Mouse (Mus musculus) neural tube, embryonic 10.5 days (tissue): ENCODE results near the gene Sfi1.
"Not testable (repeated sequence)": the region's sequence is repeated elsewhere in the genome, so short reads cannot be mapped to it uniquely, and the experiment has no call there.

ENCODE experiments used
- DNase-seq: peaks from one replicate; pipeline ENCODE4 v3.0.0-alpha.2; 2017; ENCODE audit warnings: low spot score; ENCODE audit errors: extremely low spot score

The Sfi1 gene

DNA sequence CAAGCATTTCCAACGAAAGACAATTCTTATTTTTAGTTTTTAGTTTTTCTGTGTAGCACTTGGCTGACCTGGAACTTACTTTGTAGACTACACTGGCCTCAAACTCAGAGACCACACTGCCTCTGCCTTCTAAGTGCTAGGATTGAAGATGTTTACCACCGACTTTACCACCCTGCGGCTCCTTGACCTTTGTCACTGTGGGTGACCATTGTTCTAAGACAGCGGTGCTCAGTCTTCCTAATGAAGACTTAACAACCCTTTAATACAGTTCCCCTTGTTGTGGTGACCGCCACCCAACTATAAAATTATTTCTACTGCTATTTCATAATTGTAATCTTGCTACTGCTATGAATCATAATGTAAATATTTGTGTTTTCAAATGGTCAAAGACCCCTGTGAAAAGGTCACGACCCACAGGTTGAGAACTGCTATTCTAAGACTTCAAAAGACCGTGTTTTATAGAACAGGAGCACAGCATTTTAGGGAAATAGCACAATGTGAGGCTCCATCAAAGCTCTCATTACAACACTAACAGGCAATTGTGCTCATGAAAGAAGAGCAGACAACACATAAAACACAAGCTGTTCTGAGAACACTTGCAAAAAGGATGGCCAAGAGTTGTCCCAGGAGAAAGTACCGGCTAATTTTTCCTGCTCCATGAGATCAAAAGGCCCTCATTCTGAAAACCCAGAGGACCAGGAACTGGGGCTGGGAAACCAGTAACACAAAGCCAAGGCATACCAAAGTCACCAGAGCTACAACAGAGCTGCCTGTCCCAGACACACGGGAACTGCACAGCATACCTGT, 47.7 kb downstream of the Sfi1 start:
- not testable (repeated sequence) for DNase-seq

DNA sequence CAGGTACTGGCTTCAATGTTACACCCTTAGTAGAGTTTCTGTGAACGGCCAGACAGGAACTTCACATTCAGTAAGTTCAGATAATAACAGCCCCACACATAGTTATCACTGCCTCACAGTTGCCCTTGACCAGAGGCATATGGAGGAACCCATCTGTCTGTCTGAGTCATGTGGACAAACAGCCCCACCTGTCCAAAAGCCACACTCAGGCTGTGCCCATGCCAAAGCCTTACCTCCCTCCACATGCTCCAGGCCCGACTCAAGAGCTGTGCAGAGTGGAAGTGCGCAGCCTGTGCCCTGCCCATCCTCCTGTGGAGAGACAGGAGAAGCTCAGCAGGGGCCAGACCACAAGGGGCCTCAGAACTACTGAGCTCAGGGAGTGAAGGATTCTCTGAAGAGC, 49.3 kb downstream of the Sfi1 start:
- not testable (repeated sequence) for DNase-seq

DNA sequence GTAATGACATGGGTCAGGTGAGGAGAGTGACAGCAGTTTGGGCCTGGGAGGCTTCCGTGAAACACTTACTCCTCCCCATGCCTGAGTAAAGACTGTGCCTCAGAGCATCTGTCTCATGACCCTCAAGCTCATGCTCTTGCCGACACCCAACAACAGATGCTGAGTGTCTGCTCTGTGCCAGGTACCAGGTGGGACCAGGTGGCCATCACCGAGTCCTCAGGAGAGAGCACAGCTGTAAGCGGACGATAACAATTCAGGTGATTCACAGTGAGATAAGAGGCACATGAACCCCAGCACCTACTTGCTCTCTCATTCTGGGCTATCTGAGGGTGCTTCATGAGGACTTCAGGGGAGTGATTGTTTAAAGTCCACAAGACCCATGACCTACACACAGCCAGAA, 50.9 kb downstream of the Sfi1 start:
- DNase-seq = not testable (repeated sequence)

DNA sequence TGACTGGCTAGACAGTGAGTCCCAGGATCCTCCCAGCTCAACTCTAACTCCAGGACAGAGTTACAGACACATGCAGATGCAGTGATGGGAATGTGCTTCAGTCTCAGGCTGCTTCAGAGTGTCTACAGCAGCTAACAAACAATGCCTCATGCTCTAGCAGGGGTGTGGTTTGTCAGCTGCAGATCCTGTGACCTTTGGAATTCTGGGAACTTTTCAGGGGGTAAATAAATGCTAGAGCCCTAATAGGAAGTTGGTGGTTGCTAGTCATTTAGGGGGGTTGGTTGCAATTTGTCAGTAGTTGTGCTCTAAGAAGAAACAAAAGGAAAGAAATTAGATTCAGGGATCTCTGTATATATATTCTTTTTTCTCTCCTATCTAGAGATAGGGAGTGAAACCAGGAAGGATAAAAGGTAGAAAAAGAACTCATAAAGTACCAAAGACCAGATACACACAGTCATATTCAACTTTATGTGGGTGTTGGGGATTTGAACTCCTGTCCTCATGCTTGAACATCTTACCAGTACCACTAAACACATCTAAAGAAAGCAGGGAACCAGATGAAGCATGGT, 52.2 kb downstream of the Sfi1 start:
- not testable (repeated sequence) for DNase-seq

DNA sequence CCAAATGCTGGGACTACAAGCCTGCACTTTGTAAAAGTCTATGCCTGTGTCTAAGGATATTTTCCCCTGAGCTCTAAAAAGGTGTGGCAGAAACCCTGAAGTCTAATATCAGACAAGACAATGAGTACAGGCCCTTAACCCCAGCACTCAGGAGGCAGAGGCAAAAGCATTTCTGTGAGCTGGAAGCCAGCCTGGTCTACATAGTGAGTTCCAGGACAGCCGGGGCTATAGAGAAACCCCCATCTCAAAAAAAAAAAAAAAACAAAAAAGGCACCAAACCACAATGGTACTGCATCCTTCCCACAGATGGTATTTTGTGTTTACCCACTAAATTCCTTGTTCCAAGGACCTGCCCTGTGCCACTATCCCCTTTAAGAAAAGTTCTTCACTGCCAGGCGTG, 54.9 kb downstream of the Sfi1 start:
- DNase-seq = not testable (repeated sequence)

DNA sequence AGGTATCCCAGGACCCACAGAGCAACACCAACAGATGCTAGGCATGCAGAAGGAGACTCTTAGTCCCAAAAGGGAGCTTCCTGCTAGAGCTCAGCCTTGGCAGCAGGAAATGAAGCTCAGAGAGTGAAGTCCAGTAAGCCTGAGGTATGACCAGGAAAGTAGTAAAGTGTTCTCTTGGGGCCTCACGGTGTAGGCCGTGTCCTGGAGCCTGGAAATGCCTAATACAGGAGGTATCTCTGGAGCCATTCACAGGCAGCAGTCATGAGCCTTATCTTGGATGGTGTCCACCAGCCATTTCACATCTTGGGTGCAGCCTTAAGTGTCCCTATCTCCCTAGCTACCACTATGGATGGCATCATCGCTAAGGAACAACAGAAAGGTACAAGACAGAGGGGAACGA, 56.0 kb downstream of the Sfi1 start:
- not testable (repeated sequence) for DNase-seq

DNA sequence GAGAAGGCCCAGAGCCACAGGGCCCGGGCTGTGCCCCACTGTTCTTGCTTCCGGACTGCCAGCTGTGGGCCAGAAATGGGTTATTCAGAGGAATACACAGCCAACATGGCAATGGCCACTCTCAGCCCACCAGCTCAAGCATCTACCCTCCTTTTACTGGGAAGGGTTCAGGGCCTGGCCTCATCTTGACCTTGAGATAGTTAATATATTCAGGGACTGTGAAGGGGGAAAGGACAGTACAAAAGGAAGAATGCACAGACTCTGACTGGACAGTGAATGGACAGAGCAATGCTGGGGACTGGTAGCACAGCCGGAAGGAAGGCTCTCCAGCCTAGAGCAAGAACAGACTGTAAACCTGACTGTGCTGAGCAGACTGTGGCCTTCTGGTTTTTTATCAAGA, 57.3 kb downstream of the Sfi1 start:
- DNase-seq = not testable (repeated sequence)

DNA sequence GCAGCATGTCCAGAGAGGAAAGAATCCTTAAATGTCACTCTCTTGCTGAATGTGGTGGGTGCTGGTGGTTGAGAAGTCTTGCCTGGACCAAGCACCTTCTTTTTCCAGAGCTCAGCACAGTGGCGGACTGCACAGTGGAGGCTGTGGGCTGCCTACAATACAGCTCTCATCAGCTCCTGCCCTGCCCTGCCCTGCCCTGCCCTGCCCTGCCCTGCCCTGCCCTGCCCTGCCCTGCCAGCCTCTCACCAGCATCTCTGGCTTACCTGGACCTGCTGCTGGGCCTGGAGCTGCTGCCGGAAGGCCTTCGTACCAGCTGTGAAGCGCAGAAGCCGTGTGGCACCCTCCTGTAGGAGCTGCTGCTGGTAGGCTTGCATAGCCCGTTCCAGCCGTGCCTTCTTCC, 57.9 kb downstream of the Sfi1 start:
- not testable (repeated sequence) for DNase-seq

DNA sequence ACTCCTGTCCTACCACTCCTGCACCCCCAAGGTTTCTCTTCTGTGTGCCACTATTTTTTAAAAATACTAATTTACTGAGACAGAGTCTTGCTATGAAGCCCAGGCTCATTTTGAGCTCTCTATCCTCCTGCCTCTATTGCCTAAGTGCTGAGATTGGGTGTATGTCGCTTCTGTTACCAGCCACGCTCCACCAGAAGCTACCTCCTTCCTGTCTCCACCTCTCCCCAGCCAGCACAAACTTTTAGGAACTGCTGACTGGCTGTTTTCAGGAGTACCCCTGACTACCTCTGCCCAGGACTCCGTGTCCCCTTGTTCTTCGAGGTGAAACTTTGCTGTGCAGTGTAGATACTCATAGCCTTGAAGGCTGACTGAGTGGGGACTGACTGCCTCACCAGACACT, 59.9 kb downstream of the Sfi1 start:
- not testable (repeated sequence) for DNase-seq

DNA sequence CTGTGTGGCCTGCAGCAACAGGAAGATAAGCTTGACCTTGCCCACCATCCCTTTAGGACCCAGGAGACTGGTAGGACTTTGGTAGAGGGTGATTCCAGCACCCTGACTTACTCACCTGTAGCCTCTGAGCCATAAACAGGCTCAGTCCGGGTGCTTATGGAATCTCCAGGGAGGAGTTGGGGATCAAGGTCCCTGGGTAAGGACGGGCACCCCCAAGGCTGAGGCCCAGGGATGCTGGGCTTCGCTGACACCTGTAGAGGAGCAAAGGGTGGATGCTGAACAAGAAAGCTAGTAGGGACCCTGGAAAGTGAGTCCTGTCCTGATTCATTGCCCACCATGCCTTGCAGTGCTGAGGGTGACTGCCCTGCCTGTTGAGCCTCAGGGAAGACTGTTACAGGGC, 60.3 kb downstream of the Sfi1 start:
- DNase-seq = not testable (repeated sequence)

DNA sequence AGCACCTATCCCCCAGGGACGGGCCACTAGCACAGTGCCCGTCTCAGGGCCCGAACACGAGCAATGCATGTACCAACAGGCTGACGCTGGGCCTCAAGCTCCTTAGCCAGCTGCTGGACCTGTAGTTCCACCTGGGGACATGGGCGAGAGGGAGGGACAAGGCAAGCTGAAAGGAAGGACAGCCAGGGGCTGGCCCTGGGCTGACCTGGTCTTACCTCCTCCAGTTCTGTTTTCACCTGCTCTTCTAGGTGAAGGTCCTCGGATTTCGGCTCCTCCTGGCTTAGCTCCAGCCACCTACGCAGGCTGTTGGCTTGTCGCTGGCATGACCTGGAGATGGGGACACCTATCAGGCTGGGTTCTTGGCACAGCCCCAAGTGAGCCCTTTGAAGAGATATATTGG, 61.3 kb downstream of the Sfi1 start:
- DNase-seq = peak; percentile 40

DNA sequence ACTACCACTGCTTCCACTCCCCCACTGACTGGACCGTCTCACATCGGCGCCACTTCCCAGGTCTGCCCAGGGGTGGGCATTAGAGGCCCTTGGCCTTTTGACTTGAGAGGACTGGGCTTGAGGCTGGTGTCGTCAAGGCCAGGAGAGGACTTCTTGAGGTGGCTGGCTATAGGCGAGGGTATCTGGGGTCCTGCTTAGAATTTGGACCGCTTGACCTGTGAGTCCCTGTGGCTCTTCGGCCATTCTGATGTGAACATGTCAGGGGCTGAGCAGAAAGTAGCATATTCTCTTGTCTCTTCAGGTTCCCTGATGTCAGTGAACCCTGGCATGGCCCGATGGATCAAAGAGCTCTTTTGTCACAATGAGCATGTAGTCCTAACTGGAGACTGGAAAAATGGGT, 63.4 kb downstream of the Sfi1 start:
- DNase-seq = not testable (repeated sequence)

DNA sequence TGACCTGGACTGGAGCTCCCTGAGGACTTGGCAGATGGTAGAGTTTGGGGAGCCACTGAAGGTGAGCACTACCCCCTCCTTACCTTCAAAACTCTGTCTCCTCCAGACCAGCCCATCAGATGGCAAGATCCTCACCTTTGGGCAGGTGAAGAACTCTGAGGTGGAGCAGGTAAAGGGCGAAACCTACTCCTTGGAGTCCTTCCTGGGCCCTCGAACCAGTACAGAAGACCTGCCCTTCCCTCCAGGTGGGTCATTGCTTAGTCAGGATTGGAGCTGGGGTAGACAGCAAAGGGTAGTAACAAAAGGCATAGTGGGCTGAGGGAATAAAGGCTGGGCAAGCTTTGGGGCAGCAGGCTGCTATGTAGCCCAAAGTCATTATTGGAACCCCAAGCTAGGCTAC, 64.0 kb downstream of the Sfi1 start:
- DNase-seq = not testable (repeated sequence)

DNA sequence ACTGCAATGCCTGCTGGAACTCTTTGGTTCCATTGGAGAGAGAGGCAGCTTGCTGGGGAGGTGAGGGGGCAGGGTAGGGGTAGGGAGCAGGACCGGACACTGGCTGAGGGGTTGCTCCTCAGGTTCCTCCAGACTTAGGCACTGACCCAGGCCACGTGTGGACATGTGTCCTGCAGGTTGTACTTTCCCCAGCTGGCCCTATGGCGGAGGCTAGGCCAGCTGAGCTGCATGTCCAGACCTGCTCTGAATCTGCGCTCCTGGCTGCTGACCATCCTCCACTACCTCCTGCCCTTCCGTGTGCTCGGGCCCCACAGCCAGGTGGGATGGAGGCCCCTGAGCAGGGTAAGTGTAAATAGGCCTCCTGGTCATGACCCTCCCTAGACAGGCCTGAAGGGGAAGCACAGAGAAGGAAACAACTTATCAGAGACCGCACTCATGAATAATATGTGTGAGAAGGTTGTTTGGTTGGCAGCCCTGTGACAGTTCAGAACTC, 65.9 kb downstream of the Sfi1 start:
- not testable (repeated sequence) for DNase-seq

DNA sequence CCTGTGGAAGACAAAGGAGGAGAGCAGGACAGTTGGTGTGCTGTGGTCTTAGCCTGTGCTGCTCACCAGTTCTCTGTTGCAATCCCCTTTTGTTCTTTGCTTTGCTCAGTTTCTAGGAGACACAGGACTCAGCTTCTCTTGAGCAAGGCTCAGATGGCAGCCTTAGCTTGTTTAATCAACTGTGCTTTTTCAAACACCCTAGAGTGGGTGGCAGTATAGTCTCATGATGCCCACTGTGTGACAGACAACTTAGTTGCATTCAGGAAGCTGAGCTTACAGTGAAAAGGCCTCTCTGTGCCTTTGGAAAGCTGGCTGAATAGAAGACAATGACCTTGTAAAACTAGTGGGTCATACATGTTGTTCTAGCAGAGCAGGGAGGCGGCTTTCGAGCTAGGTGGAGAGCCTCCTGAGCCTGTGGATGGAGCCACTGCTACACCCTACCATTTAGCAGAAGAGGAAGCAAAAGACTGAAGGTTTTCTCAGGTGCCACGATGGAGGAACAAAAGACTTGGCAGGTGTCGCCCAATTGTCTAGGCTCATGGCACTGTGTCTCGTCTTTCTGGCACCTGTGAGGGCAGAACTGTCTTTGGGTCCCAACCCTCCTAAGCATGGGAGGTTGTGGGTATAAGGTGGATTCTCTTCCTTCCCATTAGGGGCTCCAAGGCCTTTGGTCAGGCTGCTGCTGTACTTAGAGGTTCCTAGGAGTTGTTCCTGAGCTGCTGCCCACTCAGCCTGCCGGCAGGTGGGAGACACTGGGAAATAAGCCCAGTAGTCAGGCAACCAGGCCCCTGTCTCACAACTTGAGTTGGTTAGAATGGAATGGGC, 66.6 kb downstream of the Sfi1 start:
- not testable (repeated sequence) for DNase-seq

DNA sequence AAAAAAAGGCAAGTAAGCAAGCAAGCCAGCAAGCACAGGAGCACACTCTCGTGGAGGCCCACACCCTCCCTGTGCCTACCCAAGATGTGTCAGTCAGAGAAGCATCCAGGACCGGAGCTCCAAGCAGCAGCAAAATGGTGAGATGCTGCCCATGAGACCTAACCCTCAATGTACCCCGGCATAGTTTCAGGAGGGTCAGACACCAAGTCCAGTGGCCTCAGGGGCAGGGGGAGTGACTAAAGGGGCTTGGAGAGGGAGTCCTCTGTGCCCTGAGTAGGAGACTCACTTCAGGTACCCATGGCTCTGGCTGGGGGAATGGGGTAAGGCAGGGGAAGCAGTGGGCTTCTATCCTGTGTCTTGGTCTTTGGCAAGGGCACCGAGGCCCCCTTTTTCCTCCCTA, 67.3 kb downstream of the Sfi1 start:
- DNase-seq = not testable (repeated sequence)

DNA sequence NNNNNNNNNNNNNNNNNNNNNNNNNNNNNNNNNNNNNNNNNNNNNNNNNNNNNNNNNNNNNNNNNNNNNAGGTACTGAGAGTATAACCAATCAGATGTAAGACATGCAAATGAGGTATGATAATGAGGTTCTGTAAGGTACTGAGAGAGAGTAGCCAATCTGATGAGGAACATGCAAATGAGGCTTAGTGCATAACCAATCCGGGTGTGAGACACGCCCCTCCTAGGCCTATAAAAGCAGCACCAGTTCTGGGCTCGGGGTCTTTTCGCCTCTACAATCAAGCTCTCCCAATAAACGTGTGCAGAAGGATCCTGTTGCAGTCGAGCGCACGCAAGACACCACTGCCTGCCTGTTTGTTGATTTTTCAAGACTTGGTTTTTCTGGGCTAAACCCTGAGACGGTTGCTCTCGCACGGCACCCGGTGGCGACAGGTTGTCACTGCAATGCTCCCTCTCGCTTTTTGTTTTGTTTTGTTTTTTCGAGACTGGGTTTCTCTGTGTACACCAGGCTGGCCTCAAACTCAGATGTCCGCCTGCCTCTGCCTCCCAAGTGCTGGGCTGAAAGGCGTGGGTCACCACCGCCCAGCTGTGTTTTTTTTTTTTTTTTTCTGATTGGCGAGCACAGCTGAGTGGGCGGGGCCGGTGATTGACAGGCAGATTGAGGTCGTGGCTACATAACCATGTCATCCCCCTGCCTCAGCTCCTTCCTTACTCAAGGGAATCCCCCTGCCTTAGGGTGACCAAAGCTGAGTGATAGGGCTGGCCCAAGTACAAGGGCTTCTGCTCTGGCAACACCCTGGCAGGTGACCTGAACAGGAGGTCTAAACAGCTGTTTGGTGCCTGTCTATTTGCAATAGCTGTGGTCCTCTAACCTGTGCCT, 68.1 kb downstream of the Sfi1 start:
- not testable (repeated sequence) for DNase-seq

DNA sequence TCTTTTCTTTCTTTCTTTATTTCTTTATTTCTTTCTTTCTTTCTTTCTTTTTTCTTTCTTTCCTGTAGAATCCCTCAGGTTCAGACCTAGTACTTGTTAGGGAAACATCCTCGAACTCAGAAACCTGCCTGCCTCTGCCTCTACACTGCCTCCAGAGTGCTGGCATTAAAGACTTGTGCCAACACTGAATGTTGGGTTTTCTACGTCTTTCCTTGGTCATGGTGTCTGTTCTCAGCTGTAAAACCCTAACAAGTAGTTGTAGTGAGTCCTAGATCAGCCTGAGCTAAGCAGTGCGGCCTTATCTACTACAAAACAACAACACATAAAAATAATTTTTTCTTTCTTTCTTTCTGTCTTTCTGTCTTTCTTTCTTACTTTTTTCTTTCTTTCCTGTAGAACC, 78.9 kb downstream of the Sfi1 start:
- no peak for DNase-seq

DNA sequence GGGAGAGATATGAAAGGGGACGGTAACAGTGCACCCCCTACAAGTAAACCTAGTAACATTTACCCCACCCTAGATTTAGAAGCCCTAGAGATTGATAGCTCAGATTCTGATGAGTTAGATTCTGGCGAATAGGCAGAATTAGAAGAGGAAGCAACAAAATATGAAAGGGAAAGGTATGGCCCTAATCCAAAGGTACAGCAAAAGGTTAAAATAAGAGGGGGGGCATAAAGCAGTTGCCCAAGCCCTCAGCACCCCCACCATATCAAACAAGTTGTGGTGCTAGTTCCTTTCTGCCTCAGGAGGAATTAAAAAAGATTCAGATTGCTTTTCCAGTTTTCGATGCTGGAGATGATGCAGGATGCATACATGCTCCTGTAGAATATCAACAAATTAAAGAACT, 87.1 kb downstream of the Sfi1 start:
- DNase-seq = no peak

DNA sequence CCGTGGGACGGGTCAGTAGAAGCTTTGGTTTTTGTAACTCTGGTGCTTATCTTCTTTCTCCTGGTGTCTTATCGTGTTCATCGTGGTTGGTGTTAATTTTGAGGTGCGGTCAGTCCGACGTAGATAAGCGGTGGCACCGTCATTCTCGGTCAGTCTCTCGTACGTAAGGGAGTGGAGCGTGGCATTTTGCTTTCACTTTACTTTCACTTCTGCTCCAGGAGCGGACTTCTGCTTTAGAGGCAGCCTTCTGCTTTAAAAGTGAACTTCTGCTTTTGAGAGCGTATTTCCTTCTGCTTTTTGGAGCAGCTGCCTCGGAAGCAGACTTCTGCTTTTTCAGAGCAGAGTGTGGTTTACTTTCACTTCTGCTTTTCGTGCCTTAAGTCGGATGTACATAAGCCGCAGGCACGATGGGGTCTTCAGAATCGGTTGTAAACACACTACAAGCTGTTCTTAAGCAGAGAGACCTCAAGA, 88.0 kb downstream of the Sfi1 start:
- DNase-seq = no peak
